Mouse (Mus musculus) gastrocnemius, postnatal 25 days (tissue): ENCODE data around the gene Kdm2b. TPM values are rescaled to one million over a fixed set of nuclear protein-coding genes. Genes with fewer than 3 reads are reported as not detected.

Experiments
- DNase-seq: peaks from one replicate; pipeline ENCODE4 v3.0.0; 2022
- total RNA-seq, 2 experiments: library from RNA; stranded (reverse); gene quantifications; 1 replicate in 1 of 2; 2 replicates in 1 of 2; pipeline ENCODE4 v1.2.3; 2021

Kdm2b gene
- total RNA-seq, 2 experiments from 2014 or later = 12.8 to 14.3 TPM

DNA sequence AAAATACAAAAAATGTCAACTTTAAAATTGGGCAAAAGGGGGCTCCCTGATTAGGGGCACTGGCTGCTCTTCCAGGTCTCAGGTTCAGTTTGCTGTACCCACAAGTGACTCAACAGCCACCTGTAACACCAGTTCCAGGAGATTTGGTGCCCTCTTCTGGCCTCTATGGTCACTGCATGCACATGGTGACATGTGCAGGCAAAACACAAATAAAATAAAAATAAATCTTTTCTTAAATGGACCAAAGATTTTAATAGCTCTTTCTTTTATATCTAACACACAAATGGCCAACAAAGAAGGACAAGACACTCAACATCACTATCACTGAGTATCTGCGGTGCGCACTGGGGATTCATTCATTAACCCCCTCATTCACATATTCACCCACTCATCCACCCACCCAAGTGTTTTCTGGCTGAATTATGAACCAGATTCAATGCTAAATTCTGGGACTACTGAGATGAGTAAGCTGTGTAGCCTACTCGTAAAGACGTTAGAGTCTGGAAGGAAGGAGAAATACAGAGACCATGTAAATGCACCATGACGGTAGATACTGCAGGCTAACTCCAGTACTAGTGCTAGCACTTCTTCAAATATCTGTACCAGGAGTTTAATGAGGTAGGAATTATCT lies 95.5 kb downstream of the Kdm2b start:
- no peak for DNase-seq

DNA sequence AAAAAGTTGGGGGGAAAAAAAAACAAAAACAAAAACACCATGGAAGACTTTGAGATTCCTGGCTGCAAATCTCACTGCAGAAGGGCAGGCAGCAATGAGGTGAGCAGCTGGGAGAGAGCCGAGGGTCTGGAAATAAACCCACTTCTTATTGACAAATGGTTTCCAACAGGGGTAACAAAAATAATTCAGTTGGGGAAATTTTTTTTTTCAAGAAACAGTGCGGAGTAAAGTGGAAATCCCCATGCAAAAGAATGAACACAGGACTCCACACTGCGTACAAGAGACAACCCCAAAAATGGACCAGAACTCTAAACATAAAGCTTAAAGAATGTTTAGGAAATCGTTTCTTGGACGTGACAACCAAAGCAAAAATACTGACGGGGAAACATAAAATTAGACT lies 96.4 kb downstream of the Kdm2b start:
- DNase-seq = no peak

DNA sequence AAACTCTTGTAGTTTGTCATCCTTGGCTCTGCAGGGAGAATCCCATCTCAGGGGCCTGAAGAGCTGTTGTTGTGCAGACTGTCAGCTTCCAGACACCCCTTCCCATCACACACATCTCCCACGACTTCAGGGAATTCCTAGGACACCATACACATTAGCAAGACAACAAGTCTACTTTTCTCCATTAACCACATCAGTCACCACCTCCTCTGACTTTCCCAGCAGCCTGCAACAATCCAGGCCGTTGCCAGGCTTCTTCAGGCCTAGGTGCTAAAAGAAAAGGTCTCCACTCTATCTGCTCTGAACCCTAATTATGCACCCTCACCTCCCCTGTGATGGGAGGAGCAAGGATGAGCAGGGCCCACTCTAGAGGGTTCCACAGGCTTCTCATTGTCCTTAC lies 99.2 kb downstream of the Kdm2b start:
- DNase-seq = no peak

DNA sequence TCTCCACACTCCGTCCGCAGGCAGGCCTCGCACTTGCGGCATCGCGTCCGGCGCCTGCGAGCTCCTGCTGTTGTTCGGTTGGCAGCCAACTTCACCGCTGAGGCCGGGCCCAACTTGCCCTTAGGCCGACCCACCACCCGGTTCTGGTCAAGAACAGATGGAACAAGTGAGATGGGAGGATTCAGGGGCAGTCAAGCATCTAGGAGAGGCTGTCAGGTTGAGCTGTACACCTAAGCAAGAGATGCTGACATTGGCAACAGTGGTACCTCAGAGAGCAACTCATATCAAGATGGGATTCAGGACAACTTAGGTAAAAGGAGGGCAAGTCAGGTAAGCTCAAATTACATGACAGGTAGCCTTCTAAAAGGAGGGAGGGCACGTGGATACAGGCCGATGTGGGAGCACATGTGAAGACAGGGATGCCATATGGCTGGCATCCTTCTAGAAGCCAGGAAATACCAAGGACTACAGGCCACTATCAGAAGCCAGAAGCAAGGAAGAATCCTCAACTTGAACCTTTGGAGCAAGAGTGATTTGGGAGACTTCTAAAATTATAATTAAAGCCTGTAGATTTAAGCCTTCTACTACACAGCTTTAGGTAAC lies 100.9 kb downstream of the Kdm2b start:
- no peak for DNase-seq

DNA sequence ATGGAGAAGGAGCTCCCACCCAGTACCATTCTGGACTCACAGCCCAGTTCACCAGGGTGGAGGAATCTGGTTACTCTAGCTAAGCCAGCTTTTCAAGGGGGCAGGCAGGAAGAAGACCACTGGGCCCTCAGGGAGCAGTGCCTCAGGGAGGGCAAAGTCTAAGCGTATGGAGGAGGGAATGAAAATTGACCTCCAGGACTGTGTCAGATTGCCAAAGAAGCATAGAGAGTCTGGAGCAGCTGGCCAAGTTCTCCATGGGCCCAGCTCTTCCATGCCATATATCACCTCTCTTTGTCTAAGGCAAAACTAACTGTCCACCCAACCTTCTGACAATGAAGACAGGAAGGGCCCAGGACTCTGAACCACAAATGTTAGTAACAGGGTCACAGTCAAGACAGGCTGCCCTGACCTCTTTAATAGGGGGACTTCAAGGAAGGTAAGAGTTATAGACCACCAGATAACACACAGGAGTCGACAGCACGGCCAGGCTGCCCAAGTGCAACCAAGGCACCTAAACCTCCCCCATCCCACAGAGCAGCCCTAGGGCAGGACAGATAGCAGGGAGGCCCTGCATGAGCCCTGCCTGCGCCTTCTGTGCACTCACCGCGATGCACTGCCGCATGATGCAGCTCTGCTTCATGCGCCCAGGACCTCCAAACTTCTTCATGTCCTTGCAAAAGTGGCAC lies 101.6 kb downstream of the Kdm2b start:
- no peak for DNase-seq

DNA sequence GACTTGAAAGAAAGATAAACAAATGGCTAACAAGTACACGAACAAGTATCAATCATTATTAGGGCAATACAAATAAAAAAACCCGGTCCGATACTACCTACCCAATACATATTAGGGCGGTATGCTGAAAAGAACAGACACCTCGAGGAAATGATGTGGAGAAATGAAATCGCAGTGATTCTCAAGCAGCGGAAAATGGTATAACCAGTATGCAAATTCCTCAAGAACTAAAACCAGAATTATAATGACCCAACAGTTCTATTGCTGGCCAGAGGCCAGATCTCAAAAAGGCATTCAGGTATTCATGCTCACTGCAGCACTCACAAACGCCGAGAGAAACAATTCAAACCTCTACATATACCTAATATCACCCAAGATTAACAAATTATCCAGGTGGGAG lies 102.6 kb downstream of the Kdm2b start:
- DNase-seq = no peak

DNA sequence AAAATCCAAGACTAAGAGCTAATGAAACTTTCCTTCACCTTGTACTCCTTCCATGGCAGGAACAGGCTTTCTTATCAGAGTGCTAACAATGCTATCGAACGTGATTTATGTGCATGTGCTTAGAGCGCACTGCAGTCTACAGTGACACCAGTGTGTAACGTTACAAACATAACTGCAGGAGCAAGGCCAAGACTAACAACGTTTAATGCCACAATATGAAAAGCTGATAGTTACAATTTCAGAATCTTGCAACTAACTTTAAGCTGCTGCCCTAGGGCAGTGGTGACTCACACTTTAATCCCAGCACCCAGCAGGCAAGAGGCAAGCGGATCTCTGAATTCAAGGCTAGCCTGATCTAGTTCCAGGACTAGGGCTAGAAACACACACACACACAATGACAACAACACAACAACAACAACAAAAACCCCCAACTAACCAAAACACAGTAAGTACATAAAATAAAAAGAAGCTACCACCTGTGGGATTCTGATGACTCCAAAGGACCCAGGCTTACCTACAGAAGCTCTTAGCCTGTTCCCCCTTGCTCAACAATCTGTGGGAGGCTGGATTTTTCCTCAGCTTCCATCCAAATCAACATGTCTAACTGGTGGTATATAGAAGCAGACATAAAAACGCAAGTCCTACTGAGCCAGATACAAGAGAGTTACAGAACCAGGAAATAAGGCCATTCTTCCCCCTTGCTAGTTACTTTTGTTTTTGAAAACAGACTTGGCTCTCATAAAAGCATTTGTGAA lies 104.9 kb downstream of the Kdm2b start:
- DNase-seq = no peak

DNA sequence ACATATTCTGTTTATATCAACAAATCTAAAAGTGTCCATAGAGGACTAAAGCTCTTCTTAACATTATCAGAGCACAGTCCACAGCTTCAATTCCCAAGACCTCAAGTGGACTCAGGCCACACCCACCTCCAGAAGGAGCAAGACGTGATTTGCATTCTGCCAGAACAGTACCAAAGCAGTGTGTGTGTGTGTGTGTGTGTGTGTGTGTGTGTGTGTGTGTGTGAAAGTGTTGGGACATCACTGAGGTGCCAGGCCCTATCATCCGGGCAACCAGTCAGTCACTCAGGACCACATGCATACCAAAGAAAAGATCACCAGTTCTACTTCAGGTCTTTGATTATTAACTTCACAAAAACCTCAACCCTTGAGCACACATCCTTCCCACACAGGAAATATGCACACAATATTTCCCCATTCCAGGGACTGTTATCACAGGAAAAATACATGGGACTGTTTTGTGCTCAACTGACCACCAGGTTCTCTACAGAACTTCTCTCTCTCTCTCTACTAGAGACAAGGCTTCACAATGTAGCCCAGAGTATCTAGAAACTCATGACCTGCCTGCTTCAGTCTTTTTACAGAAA lies 105.9 kb downstream of the Kdm2b start:
- DNase-seq = no peak

DNA sequence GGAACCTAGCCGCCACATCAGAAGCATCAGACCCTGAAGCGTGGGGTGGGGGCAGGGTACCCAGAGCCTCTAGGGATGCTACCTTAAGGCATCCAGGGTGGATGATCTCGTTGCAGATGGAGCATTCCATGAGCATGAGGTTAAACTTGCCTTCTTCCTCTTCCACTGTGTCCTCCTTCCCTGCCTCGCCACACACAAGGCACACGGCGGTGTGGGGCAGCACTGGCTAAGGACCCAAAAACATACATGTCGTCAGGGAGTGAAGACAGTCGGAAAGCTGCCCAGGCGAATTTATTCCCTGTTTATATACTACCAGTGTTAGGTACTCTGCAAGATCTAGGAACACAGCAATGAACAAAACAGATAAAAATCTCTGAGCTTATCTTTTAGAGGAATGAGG lies 106.4 kb downstream of the Kdm2b start:
- no peak for DNase-seq

DNA sequence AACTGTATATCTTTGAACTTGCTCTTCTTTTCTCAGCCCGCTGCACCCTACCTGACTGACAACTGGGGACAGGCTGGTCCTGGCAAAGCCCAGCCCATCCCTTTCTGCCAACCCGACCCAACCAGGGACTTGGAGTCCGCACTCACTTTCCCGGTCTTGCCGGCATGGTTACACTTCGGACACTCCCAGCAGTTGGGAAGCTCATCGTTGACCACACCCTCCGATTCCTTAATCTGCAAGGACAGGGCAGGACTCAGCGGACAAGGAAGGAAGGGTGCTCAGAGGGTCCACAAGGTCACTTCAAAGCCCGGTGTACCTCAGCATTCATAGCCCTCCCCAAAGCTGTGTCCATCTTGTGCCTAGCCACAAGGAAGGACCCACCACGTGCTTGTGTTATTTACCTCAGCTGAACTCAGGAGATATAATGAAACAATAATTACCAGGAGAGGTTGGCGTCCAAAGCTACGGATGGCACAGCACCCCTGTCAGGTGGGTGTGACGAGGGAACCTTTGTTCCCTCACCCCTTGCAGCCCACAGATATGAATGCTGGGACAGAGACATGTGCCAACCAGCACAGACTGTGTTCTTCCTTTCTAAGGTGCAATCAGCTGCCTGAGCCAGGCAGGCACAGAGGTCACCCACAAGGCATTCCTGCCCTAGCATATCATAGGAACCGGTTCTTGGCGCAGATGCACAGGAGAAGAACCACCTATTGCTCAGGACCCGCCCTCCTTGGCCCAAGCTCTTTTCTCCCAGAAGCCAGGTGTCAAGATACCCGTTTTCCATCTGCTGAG lies 107.2 kb downstream of the Kdm2b start:
- no peak for DNase-seq

DNA sequence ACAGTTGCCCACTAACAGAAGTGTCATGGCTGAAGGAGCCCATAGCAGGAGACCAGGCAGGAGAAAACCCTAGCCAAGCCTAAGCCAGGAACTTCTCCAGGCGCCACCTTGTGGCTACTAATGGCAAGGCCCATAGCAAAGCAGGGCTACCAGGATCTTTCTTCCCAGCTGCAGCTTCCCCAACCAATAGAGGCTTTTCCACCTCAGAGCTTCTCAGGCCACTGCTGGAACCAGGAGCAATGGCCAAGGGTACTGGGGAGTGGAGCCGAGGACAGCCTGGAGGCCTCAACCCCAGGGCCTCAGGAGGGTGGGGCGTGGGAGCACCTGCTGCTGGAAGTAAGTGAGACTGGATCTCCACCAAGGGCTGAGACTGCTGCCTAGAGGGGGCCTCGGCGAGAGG lies 108.3 kb downstream of the Kdm2b start:
- DNase-seq = peak; percentile 40

DNA sequence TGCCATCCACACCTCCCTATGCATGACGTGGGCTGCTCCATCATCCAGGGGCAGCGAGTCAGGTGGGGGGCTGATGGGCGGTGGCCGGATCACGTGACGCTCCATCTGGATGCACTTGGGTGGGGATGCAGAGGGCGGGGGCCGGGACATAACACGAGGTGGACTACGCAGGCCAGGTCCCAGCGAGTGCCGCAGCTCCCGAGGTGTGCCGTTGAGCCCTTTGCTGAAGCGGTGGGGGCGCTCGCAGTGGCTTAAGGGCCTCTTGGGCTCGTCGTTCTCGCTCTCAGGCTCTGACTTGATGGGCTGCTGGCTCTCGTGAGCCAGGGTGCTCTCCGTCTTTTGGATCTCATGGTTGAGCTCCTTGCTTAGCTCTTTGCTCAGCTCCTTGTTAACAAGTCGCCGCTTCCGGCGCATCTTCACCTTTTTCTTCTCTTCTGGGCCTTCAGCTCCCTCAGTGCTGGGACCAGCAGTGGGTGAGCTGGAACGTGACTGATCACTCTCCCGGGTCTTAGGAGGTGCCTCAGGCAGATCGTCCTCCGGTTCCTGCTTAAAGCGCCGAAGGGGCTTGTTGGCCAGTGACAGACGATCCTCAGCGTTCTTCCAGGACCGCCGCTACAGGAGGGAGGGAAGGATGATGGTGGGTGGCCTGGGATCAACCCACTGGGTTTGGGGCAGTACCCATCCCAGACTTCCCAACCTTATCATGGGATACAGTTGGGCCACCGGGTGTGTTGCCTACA lies 109.2 kb downstream of the Kdm2b start:
- no peak for DNase-seq

DNA sequence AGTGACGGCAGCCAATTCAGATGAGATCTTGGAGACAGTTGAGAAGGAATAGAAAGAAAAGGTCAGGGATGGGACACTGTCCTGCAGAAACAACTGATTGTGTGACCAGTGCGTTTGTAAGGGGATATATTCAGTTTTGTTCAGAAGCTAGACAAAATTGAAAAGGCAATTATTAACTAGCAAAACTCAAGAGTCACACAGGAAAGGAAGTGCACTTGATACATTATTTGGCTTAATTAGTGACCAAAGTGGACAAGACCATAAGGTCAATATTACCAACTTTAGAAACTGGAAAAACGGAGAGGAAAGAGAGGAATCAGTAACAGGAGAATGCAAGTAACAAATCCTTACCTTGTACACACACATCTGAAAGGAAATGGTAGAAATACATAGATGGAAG lies 113.0 kb downstream of the Kdm2b start:
- DNase-seq = no peak

DNA sequence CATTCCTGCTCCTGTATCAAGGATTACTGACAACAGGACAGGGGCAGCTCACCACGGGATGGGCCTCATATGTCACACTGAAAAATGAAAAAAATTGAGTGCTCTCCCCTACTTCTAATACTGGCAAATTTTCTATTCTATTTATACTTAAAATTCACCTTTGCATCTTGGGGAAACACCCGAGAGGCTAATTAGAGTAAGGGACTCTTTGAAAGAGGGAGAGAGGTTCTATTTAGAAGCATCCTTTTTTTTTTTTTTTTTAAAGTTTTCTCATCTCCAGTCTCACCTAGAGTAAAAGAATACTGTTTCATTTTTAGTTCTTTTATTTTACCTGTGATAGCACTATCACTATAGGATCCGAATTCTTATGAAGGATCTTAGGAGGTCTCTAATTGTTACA lies 115.3 kb downstream of the Kdm2b start:
- DNase-seq = no peak

DNA sequence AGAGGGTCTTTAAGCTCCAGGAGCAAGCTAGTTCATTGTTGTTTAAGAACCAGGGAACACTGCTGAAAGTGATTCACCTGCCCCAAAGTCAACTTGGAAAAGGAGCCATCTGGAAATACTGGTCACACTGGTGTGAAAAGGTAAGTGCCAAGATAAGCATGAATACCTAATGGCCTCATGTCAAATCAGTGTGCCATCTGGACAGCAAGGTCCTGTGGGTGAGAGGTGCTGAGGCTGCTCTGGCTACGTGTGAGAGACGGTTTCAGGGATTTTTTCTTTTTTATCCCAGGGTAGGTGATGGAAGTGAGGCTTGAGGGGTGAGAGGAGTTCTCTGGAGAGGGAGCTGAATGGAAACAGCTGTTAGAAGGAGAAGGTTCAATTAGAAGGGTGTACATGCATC lies 116.0 kb downstream of the Kdm2b start:
- no peak for DNase-seq

DNA sequence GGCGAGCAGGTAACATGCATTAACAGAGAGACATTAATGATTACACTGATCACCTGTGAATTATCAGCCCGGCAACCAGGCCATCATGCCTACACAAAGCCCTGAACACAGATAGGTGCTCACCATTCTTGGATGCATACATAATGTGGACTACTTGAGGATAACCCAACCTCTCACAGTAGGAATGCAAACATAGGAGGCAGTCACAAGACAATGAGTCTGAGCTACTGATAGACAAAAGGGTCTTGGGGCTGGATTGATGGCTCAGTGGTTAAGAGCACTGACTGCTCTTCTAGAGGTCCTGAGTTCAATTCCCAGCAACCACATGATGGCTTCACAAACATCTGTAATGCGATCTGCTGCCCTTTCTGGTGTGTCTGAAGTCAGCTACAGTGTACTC lies 117.0 kb downstream of the Kdm2b start:
- DNase-seq = no peak

DNA sequence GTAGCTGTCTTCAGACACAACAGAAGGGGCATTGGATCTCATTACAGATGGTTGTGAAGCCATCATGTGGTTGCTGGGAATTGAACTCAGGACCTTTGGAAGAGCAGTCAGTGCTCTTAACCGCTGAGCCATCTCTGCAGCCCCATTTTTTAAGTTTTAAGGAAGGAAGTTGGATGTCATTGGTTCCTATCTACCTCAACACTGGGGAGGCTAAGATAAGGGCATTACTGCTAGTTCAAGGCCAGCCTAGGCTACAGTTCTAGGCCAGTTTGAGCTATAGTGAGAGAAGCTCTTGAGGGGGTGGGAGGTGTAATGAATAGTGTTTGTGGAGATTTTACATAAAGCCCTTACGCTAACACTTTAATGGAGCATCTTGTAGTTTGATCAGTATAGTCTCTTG lies 126.6 kb downstream of the Kdm2b start:
- no peak for DNase-seq

DNA sequence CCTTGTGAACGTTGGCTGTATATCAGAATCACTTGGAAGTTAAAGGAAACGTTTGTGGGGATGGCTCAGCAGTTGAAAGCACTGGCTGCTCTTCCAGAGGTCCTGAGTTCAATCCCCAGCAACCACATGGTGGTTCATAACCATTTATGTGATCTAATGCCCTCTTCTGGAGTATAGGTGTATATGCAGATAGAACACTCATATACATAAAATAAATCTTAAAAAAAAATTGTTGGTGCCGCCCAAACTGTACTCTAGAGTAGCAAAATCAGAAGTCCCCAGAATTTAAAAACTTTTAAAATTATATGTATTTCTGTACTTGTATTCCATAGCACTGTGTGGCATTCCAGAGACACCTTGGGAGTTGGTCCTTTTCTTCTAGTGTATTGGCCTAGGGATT lies 133.8 kb downstream of the Kdm2b start:
- DNase-seq = no peak

DNA sequence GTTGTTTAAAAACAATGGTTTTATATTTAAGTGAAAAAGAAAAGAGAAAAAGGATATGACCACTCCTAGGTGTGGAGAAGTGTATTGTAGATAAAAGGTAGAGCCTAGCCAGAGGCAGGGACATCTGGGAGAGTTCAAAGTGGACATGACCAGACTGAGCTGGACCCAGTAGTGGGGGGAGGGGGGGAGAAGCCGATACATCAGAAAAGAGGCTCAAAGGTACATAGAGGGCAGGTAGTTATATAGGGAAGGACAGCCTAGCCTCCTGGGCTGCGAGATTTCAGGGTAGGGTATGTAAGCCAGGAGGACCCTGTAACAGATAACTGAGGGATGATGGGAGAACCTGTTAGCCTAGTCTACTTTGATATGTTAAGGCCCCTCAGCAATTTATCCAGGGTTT lies 137.0 kb downstream of the Kdm2b start:
- no peak for DNase-seq

DNA sequence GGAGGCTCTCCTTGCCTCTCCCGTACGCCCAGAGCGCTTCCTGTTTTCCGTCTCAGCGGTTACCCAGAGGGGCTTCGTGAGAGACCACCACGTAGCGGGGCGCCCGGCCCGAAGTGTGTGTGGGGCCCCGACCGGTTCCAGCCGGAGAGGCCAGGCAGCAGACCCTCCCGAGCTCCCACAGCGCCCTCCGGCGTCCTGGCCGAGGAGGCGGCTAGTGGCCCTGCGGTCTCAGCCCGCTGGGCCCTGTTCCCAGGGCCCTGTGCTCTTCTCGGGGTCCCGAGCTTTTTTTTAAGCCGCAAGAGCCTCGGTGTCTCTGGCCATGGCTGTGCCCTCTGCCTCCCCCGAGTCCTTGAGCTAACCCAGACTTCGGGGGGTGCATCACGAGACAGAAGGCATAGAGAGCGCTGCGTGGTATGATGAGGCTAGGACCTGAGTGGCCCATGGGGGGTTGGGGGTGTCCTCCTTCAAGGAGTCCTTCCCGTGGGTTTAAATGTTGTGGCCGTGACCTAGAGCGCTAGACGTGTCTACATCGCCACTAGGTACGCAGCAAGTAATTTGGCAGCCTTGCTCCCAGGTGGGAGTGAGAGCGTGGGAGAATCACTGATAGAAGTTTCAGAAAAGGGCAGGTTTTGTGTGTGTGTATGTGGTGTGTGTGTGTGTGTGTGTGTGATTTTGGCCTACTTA lies 139.2 kb downstream of the Kdm2b start:
- no peak for DNase-seq
